Mouse (Mus musculus): Measurements from ENCODE around the gene Sigirr.

DNA sequence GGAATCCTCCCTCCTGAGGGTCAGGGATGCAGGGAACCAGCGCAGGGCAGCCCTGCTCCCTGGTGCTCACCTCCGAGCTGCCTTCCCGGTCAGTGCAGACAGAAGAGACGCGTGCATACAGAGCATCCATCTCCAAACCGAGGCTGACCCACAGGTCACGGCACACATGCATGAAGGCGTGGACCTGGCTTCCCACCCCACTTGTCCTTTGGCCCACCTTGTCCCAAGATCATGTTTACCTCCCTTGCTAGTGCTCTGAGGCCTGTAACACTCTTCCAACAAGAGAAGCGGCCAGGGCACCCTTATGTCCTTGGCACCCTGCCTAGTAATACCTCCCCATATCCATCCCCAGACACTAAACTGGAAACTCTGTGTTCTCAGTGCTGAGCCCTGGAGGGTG is 15.5 kb upstream of the Sigirr start:
- TF ChIP-seq CTCF (conservative IDR thresholded peaks at IDR 0.05; ENCODE audit: insufficient read depth, insufficient read length, low read depth, low read length): no peak
- no peak for TF ChIP-seq POLR2A (IDR thresholded peaks at IDR 0.05; ENCODE audit: low read depth, low read length)

All from kidney, adult 2 months (tissue).